Comparison of ENCODE assay signal across 22 mouse cellular contexts in genomic region chr4:124639715-124640114, GRCm38 (mm10). TPM values are rescaled to one million over a fixed set of nuclear protein-coding genes. Genes with fewer than 3 reads are reported as not detected.
A peak's percentile ranks its signal among the peaks of the same experiment; 100 is the strongest.
DNase-seq lines count a peak whose midpoint lies in the region; ATAC-seq and TF ChIP-seq lines count a peak whose summit lies in the region.
"Had no signal": no experiment of that assay in that cellular context is flagged by ENCODE, and none has a peak within 500 bp of the region (broad histone marks: within the 10 kb centered on the region; RNA-seq: fewer than 3 reads in every experiment).

No protein-coding gene starts in this region.

- H3K4me2 ChIP-seq in forebrain, embryonic 13.5 days, result peak overlapping the region; percentile 14; the same call in 1 of the 2 replicates
- H3K4me2 ChIP-seq in forebrain, embryonic 16.5 days (ENCODE audit: low read length), result no peak overlapping the region
- H3K4me2 ChIP-seq in heart, embryonic 16.5 days (ENCODE audit: low read depth, low read length), result peak overlapping the region; percentile 54
- H3K4me2 ChIP-seq in midbrain, embryonic 14.5 days (ENCODE audit: low read length), result peak overlapping the region; percentile 23
- H3K4me2 ChIP-seq in midbrain, postnatal 0 days (ENCODE audit: low read depth, low read length, poor library complexity, severe bottlenecking), result no peak overlapping the region
- H3K4me2 ChIP-seq in midbrain, embryonic 15.5 days, result peak overlapping the region; percentile 13
- H3K4me2 ChIP-seq: limb, embryonic 13.5 days; liver, embryonic 15.5 days had no signal

- no peaks in the 10 kb centered on the region for H3K9me3 ChIP-seq in forebrain, embryonic 13.5 days (replicated peaks)
- no peaks in the 10 kb centered on the region for H3K9me3 ChIP-seq in forebrain, embryonic 16.5 days (ENCODE audit: control insufficient read depth, low read length)
- no peaks in the 10 kb centered on the region for H3K9me3 ChIP-seq in heart, embryonic 16.5 days (replicated peaks; ENCODE audit: control insufficient read depth, low read length)
- H3K9me3 ChIP-seq in midbrain, embryonic 14.5 days (ENCODE audit: control insufficient read depth, low read length), result no peaks in the 10 kb centered on the region
- H3K9me3 ChIP-seq in midbrain, postnatal 0 days (ENCODE audit: low read length), result no peaks in the 10 kb centered on the region
- no peaks in the 10 kb centered on the region for H3K9me3 ChIP-seq in midbrain, embryonic 15.5 days
- H3K9me3 ChIP-seq: embryonic facial prominence, embryonic 10.5 days; limb, embryonic 13.5 days; liver, embryonic 15.5 days; megakaryocyte, embryonic 14.5 days had no signal

- H3K27me3 ChIP-seq in forebrain, embryonic 13.5 days, result peaks cover 19% of the 10 kb centered on the region; the same call in 1 of the 2 replicates
- no peaks in the 10 kb centered on the region; the same call in none of the 2 replicates for H3K27me3 ChIP-seq in forebrain, embryonic 16.5 days (replicated peaks; ENCODE audit: control insufficient read depth, insufficient read depth, low read length)
- peaks cover 15% of the 10 kb centered on the region for H3K27me3 ChIP-seq in heart, embryonic 16.5 days (ENCODE audit: control insufficient read depth, insufficient read depth, low read length)
- no peaks in the 10 kb centered on the region for H3K27me3 ChIP-seq in midbrain, embryonic 14.5 days (ENCODE audit: control insufficient read depth, insufficient read depth, low read length)
- H3K27me3 ChIP-seq in midbrain, postnatal 0 days (ENCODE audit: insufficient read depth, low read length), result no peaks in the 10 kb centered on the region
- H3K27me3 ChIP-seq in midbrain, embryonic 15.5 days (replicated peaks), result 0 out of 2 replicates have a peak, but pooled peaks cover 2% of the 10 kb centered on the region

- no peak overlapping the region for H3K9ac ChIP-seq in forebrain, embryonic 13.5 days
- H3K9ac ChIP-seq in forebrain, embryonic 16.5 days (replicated peaks; ENCODE audit: low read depth, low read length), result no peak overlapping the region
- H3K9ac ChIP-seq in heart, embryonic 16.5 days (ENCODE audit: low read length), result 0 out of 2 replicates have a peak overlapping the region, but pooled peaks have one; percentile 18
- H3K9ac ChIP-seq in midbrain, embryonic 14.5 days (replicated peaks; ENCODE audit: low read length), result no peak overlapping the region
- no peak overlapping the region for H3K9ac ChIP-seq in midbrain, postnatal 0 days (replicated peaks; ENCODE audit: low read length, poor library complexity, severe bottlenecking)
- H3K9ac ChIP-seq in midbrain, embryonic 15.5 days, result no peak overlapping the region
- H3K9ac ChIP-seq: limb, embryonic 13.5 days; liver, embryonic 15.5 days had no signal

- ATAC-seq in forebrain, embryonic 13.5 days, result no peak
- no peak for ATAC-seq in forebrain, embryonic 16.5 days
- no peak for ATAC-seq in heart, embryonic 16.5 days (replicated peaks; ENCODE audit: extremely low read depth, insufficient read depth, low FRiP score)
- ATAC-seq in midbrain, embryonic 14.5 days (ENCODE audit: low FRiP score, low TSS enrichment), result no peak; the same call in 1 of the 2 replicates
- no peak for ATAC-seq in midbrain, postnatal 0 days (ENCODE audit: low FRiP score)
- no peak for ATAC-seq in midbrain, embryonic 15.5 days (replicated peaks)

- no peak overlapping the region for H3K4me3 ChIP-seq in forebrain, embryonic 13.5 days
- no peak overlapping the region for H3K4me3 ChIP-seq in forebrain, embryonic 16.5 days (replicated peaks; ENCODE audit: low read length)
- H3K4me3 ChIP-seq in heart, embryonic 16.5 days (ENCODE audit: low read length), result 0 out of 2 replicates have a peak overlapping the region, but pooled peaks have one; percentile 14
- H3K4me3 ChIP-seq in midbrain, embryonic 14.5 days (replicated peaks; ENCODE audit: low read depth, low read length), result no peak overlapping the region
- H3K4me3 ChIP-seq in midbrain, postnatal 0 days (ENCODE audit: low read depth, low read length), result no peak overlapping the region
- H3K4me3 ChIP-seq in midbrain, embryonic 15.5 days, result no peak overlapping the region
- H3K4me3 ChIP-seq: embryonic facial prominence, embryonic 10.5 days; erythroblast, embryonic 14.5 days; limb, embryonic 13.5 days; liver, embryonic 15.5 days; megakaryocyte, embryonic 14.5 days had no signal

- no peaks in the 10 kb centered on the region for H3K36me3 ChIP-seq in forebrain, embryonic 13.5 days (ENCODE audit: poor library complexity, severe bottlenecking)
- H3K36me3 ChIP-seq in forebrain, embryonic 16.5 days (ENCODE audit: control insufficient read depth, insufficient read depth), result no peaks in the 10 kb centered on the region
- H3K36me3 ChIP-seq in heart, embryonic 16.5 days (ENCODE audit: control insufficient read depth, insufficient read depth), result no peaks in the 10 kb centered on the region
- H3K36me3 ChIP-seq in midbrain, embryonic 14.5 days (ENCODE audit: control insufficient read depth, insufficient read depth, low read length), result no peaks in the 10 kb centered on the region
- H3K36me3 ChIP-seq in midbrain, postnatal 0 days (ENCODE audit: insufficient read depth, low read length), result no peaks in the 10 kb centered on the region
- H3K36me3 ChIP-seq in midbrain, embryonic 15.5 days (replicated peaks), result no peaks in the 10 kb centered on the region
- H3K36me3 ChIP-seq: embryonic facial prominence, embryonic 10.5 days; limb, embryonic 13.5 days; liver, embryonic 15.5 days had no signal

- no peak for DNase-seq in heart, adult 8-10 months (ENCODE audit: low spot score)
- DNase-seq in midbrain, embryonic 14.5 days, result peak; percentile 68
- DNase-seq in midbrain, postnatal 0 days (ENCODE audit: low spot score), result no peak
- no peak for DNase-seq in liver
- DNase-seq: adrenal gland, postnatal 25 days; cerebellum, adult 18-20 months; gastrocnemius, postnatal 14 days; kidney, adult 18-20 months; kidney, postnatal 14 days; lung, postnatal 10 days; right cerebral cortex, postnatal 25 days had no signal

- no peak for TF ChIP-seq CTCF in midbrain, postnatal 0 days (IDR thresholded peaks at IDR 0.05)

- WGBS in forebrain, embryonic 13.5 days, result 27% methylated on average over 12 of the region's 12 CpGs
- 21% methylated on average over 12 of the region's 12 CpGs for WGBS in forebrain, embryonic 16.5 days
- WGBS in heart, embryonic 16.5 days, result 12% methylated on average over 12 of the region's 12 CpGs
- 15% methylated on average over 12 of the region's 12 CpGs for WGBS in midbrain, embryonic 14.5 days
- WGBS in midbrain, postnatal 0 days, result 22% methylated on average over 12 of the region's 12 CpGs
- 19% methylated on average over 12 of the region's 12 CpGs for WGBS in midbrain, embryonic 15.5 days

- H3K27ac ChIP-seq in forebrain, embryonic 13.5 days, result no peak overlapping the region
- no peak overlapping the region for H3K27ac ChIP-seq in forebrain, embryonic 16.5 days (ENCODE audit: low read length)
- H3K27ac ChIP-seq in heart, embryonic 16.5 days (ENCODE audit: low read length), result no peak overlapping the region
- no peak overlapping the region for H3K27ac ChIP-seq in midbrain, embryonic 14.5 days (replicated peaks; ENCODE audit: low read depth, low read length)
- H3K27ac ChIP-seq in midbrain, postnatal 0 days (ENCODE audit: low read depth, low read length), result no peak overlapping the region
- no peak overlapping the region for H3K27ac ChIP-seq in midbrain, embryonic 15.5 days
- H3K27ac ChIP-seq: embryonic facial prominence, embryonic 10.5 days; limb, embryonic 13.5 days; liver, embryonic 15.5 days had no signal

- 0 out of 2 replicates have a peak, but pooled peaks cover 12% of the 10 kb centered on the region for H3K4me1 ChIP-seq in forebrain, embryonic 13.5 days
- peaks cover 4% of the 10 kb centered on the region for H3K4me1 ChIP-seq in forebrain, embryonic 16.5 days (replicated peaks; ENCODE audit: control insufficient read depth, insufficient read depth, low read length)
- H3K4me1 ChIP-seq in heart, embryonic 16.5 days (ENCODE audit: control insufficient read depth, insufficient read depth, low read length), result peaks cover 12% of the 10 kb centered on the region
- peaks cover 11% of the 10 kb centered on the region for H3K4me1 ChIP-seq in midbrain, embryonic 14.5 days (ENCODE audit: control insufficient read depth, insufficient read depth, low read length)
- H3K4me1 ChIP-seq in midbrain, postnatal 0 days (ENCODE audit: insufficient read depth, low read length), result no peaks in the 10 kb centered on the region; the same call in 1 of the 2 replicates
- peaks cover 11% of the 10 kb centered on the region for H3K4me1 ChIP-seq in midbrain, embryonic 15.5 days
- H3K4me1 ChIP-seq: limb, embryonic 13.5 days had no signal

RNA-seq across cellular contexts. Expression of gene Pou3f1, which starts 16.9 kb away (rescaled TPM):
- polyA plus RNA-seq in forebrain, embryonic 13.5 days (2015; fragmentation: Nextera tagmentation; extraction: Ambion mirVana), result 12.0 and 13.2 TPM in 2 replicates
- polyA plus RNA-seq in forebrain, embryonic 16.5 days (2015; fragmentation: Nextera tagmentation; extraction: Ambion mirVana), result 20.9 and 22.7 TPM in 2 replicates
- polyA plus RNA-seq in heart, embryonic 16.5 days (2015; fragmentation: Nextera tagmentation; extraction: Ambion mirVana), result 0.15 and 0.17 TPM in 2 replicates
- under 1 TPM; 0.09 to 0.31 (median 0.14) TPM for total RNA-seq in heart, adult 8-10 months (2022)
- 21.7 and 22.6 TPM in 2 replicates for polyA plus RNA-seq in midbrain, embryonic 14.5 days (2014; fragmentation: Nextera tagmentation; extraction: Ambion mirVana)
- 17.7 and 19.8 TPM in 2 replicates for total RNA-seq in midbrain, postnatal 0 days (2014; rRNA removed)
- 11.4 and 11.5 TPM in 2 replicates for polyA plus RNA-seq in midbrain, postnatal 0 days (2015; fragmentation: Nextera tagmentation; extraction: Ambion mirVana)
- 16.8 and 22.6 TPM in 2 replicates for polyA plus RNA-seq in midbrain, embryonic 15.5 days (2015; fragmentation: Nextera tagmentation; extraction: Ambion mirVana)
- total RNA-seq: adrenal gland, postnatal 25 days; hematopoietic stem cell, adult 5-6 weeks had no signal
- polyA plus RNA-seq: liver, embryonic 15.5 days had no signal

RNA-seq across cellular contexts. Expression of gene 3100002H09Rik, which starts 29.1 kb away (rescaled TPM):
- 0.84 and 1.0 TPM in 2 replicates for polyA plus RNA-seq in forebrain, embryonic 13.5 days (2015; fragmentation: Nextera tagmentation; extraction: Ambion mirVana)
- 1.1 and 1.7 TPM in 2 replicates for polyA plus RNA-seq in forebrain, embryonic 16.5 days (2015; fragmentation: Nextera tagmentation; extraction: Ambion mirVana)
- 0.17 TPM in 1 of 2 replicates, not detected in the other for polyA plus RNA-seq in heart, embryonic 16.5 days (2015; fragmentation: Nextera tagmentation; extraction: Ambion mirVana)
- not detected for total RNA-seq in heart, adult 8-10 months (2022)
- polyA plus RNA-seq in midbrain, embryonic 14.5 days (2014; fragmentation: Nextera tagmentation; extraction: Ambion mirVana), result 0.61 and 0.84 TPM in 2 replicates
- not detected in 2 replicates for total RNA-seq in midbrain, postnatal 0 days (2014; rRNA removed)
- polyA plus RNA-seq in midbrain, postnatal 0 days (2015; fragmentation: Nextera tagmentation; extraction: Ambion mirVana), result 0.19 TPM in 1 of 2 replicates, not detected in the other
- 0.98 and 1.3 TPM in 2 replicates for polyA plus RNA-seq in midbrain, embryonic 15.5 days (2015; fragmentation: Nextera tagmentation; extraction: Ambion mirVana)
- total RNA-seq: adrenal gland, postnatal 25 days; gastrocnemius, postnatal 14 days; hematopoietic stem cell, adult 5-6 weeks had no signal
- polyA plus RNA-seq: erythroblast, embryonic 14.5 days; liver, embryonic 15.5 days; stomach, embryonic 16.5 days had no signal

RNA-seq across cellular contexts. Expression of gene Utp11, which starts 53.7 kb away (rescaled TPM):
- polyA plus RNA-seq in forebrain, embryonic 13.5 days (2015; fragmentation: Nextera tagmentation; extraction: Ambion mirVana), result 49.9 and 59.1 TPM in 2 replicates
- polyA plus RNA-seq in forebrain, embryonic 16.5 days (2015; fragmentation: Nextera tagmentation; extraction: Ambion mirVana), result 42.1 and 48.3 TPM in 2 replicates
- polyA plus RNA-seq in heart, embryonic 16.5 days (2015; fragmentation: Nextera tagmentation; extraction: Ambion mirVana), result 40.3 and 49.2 TPM in 2 replicates
- 10 to 100 TPM; 12.4 to 14.5 (median 13.7) TPM for total RNA-seq in heart, adult 8-10 months (2022)
- polyA plus RNA-seq in midbrain, embryonic 14.5 days (2014; fragmentation: Nextera tagmentation; extraction: Ambion mirVana), result 37.6 and 38.2 TPM in 2 replicates
- total RNA-seq in midbrain, postnatal 0 days (2014; rRNA removed), result 10.3 and 10.9 TPM in 2 replicates
- 30.7 and 31.7 TPM in 2 replicates for polyA plus RNA-seq in midbrain, postnatal 0 days (2015; fragmentation: Nextera tagmentation; extraction: Ambion mirVana)
- 36.8 and 41.8 TPM in 2 replicates for polyA plus RNA-seq in midbrain, embryonic 15.5 days (2015; fragmentation: Nextera tagmentation; extraction: Ambion mirVana)

Comparison
In these comparisons a context has a peak if more than half of its experiments do, and no peak if none do; other contexts are left out.
1. H3K4me2 ChIP-seq: peak in forebrain, embryonic 13.5 days (single experiment), heart, embryonic 16.5 days (single experiment), midbrain, embryonic 14.5 days (single experiment) and midbrain, embryonic 15.5 days (single experiment); none in forebrain, embryonic 16.5 days (single experiment) and midbrain, postnatal 0 days (single experiment).
2. RNA of gene Pou3f1, which starts 16.9 kb away (polyA plus RNA-seq): 21.7 to 22.6 TPM in midbrain, embryonic 14.5 days, 20.9 to 22.7 TPM in forebrain, embryonic 16.5 days, 16.8 to 22.6 TPM in midbrain, embryonic 15.5 days, 12.0 to 13.2 TPM in forebrain, embryonic 13.5 days and 11.4 to 11.5 TPM in midbrain, postnatal 0 days; 0.15 to 0.17 TPM in heart, embryonic 16.5 days; every median in the first group is over 10 times any median in the second.